Mouse (Mus musculus): ENCODE results near the gene Gm37240. TPM values are rescaled to one million over a fixed set of nuclear protein-coding genes. Genes with fewer than 3 reads are reported as not detected.

Gene Gm37240
- polyA plus RNA-seq, 1 experiment from 2014 or later = 0.93 TPM

GRCm38 (mm10) chr3:84541881-84542280 lies 1345.4 kb downstream of the Gm37240 start:
- no peaks in the 10 kb centered on the region for H3K4me1 ChIP-seq (ENCODE audit: control insufficient read depth, insufficient read depth, low read depth, low read length)
- no peak overlapping the region for H3K27ac ChIP-seq (ENCODE audit: low read depth, low read length)
- no peak overlapping the region for H3K4me2 ChIP-seq (ENCODE audit: low read length)
- H3K9ac ChIP-seq (ENCODE audit: low read depth, low read length) = no peak overlapping the region
- no peaks in the 10 kb centered on the region for H3K27me3 ChIP-seq (replicated peaks; ENCODE audit: control insufficient read depth, insufficient read depth, low read length)
- H3K36me3 ChIP-seq (ENCODE audit: control insufficient read depth, insufficient read depth, low read length) = no peaks in the 10 kb centered on the region
- 89% methylated on average over 1 of the region's 1 CpGs for WGBS
- H3K4me3 ChIP-seq (ENCODE audit: low read length) = no peak overlapping the region
- no peaks in the 10 kb centered on the region for H3K9me3 ChIP-seq (ENCODE audit: control insufficient read depth, low read length)
- no peak for ATAC-seq

- Histone ChIP-seq H3K36me3 (ENCODE audit: control insufficient read depth, insufficient read depth, low read length) (no peaks in the 10 kb centered on the region), H3K4me1 (ENCODE audit: control insufficient read depth, insufficient read depth, low read depth, low read length) (no peaks in the 10 kb centered on the region), H3K4me2 (ENCODE audit: low read length) (no peak overlapping the region), H3K27ac (ENCODE audit: low read depth, low read length) (no peak overlapping the region), H3K27me3 (replicated peaks; ENCODE audit: control insufficient read depth, insufficient read depth, low read length) (no peaks in the 10 kb centered on the region), H3K4me3 (ENCODE audit: low read length) (no peak overlapping the region), H3K9me3 (ENCODE audit: control insufficient read depth, low read length) (no peaks in the 10 kb centered on the region), H3K9ac (ENCODE audit: low read depth, low read length) (no peak overlapping the region)
- ATAC-seq = no peak
These were observed 1346.7 kb downstream of the Gm37240 start for GRCm38 (mm10) chr3:84540640-84541039.

- ATAC-seq = no peak
- Histone ChIP-seq H3K27ac (ENCODE audit: low read depth, low read length) (no peak overlapping the region), H3K9ac (ENCODE audit: low read depth, low read length) (no peak overlapping the region), H3K36me3 (ENCODE audit: control insufficient read depth, insufficient read depth, low read length) (no peaks in the 10 kb centered on the region), H3K4me2 (ENCODE audit: low read length) (no peak overlapping the region), H3K27me3 (replicated peaks; ENCODE audit: control insufficient read depth, insufficient read depth, low read length) (no peaks in the 10 kb centered on the region), H3K4me3 (ENCODE audit: low read length) (no peak overlapping the region), H3K9me3 (ENCODE audit: control insufficient read depth, low read length) (no peaks in the 10 kb centered on the region), H3K4me1 (ENCODE audit: control insufficient read depth, insufficient read depth, low read depth, low read length) (no peaks in the 10 kb centered on the region)
- WGBS = 76% methylated on average over 6 of the region's 6 CpGs
These were observed 1350.3 kb downstream of the Gm37240 start for GRCm38 (mm10) chr3:84536987-84537386.

DNA sequence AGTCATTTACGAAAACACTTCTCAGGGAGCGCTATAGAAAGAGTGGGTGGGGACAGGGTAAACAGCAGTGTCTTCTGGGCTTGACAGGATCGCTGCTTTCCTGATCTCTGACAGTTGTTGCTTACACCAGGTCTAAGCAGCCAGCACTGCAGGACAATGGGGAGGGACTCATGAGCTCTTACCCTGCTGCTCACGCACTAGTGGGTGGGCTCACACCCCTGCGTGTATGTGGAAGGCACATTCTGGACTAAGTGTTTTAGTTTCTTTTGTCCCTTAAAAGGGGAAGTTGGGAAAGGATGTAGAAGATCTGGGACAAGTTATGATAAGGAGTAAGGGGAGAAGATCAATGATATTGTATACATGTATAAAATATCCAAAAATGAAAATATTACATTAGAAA lies 1354.1 kb downstream of the Gm37240 start:
- H3K4me2 ChIP-seq (ENCODE audit: low read length) = no peak overlapping the region
- H3K4me3 ChIP-seq (ENCODE audit: low read length) = no peak overlapping the region
- ATAC-seq = no peak
- no peaks in the 10 kb centered on the region for H3K4me1 ChIP-seq (ENCODE audit: control insufficient read depth, insufficient read depth, low read depth, low read length)
- H3K9me3 ChIP-seq (ENCODE audit: control insufficient read depth, low read length) = no peaks in the 10 kb centered on the region
- no peaks in the 10 kb centered on the region for H3K36me3 ChIP-seq (ENCODE audit: control insufficient read depth, insufficient read depth, low read length)
- H3K27ac ChIP-seq (ENCODE audit: low read depth, low read length) = no peak overlapping the region
- 64% methylated on average over 5 of the region's 5 CpGs for WGBS
- no peaks in the 10 kb centered on the region for H3K27me3 ChIP-seq (replicated peaks; ENCODE audit: control insufficient read depth, insufficient read depth, low read length)
- no peak overlapping the region for H3K9ac ChIP-seq (ENCODE audit: low read depth, low read length)

- 88% methylated on average over 2 of the region's 2 CpGs for WGBS
- H3K36me3 ChIP-seq (ENCODE audit: control insufficient read depth, insufficient read depth, low read length) = no peaks in the 10 kb centered on the region
- no peak for ATAC-seq
- no peak overlapping the region; the same call in 1 of the 2 replicates for H3K9ac ChIP-seq (ENCODE audit: low read depth, low read length)
- no peaks in the 10 kb centered on the region for H3K4me1 ChIP-seq (ENCODE audit: control insufficient read depth, insufficient read depth, low read depth, low read length)
- H3K4me2 ChIP-seq (ENCODE audit: low read length) = no peak overlapping the region
- no peaks in the 10 kb centered on the region for H3K27me3 ChIP-seq (replicated peaks; ENCODE audit: control insufficient read depth, insufficient read depth, low read length)
- no peak overlapping the region for H3K27ac ChIP-seq (ENCODE audit: low read depth, low read length)
- H3K9me3 ChIP-seq (ENCODE audit: control insufficient read depth, low read length) = no peaks in the 10 kb centered on the region
- H3K4me3 ChIP-seq (ENCODE audit: low read length) = no peak overlapping the region
These were observed 1358.3 kb downstream of the Gm37240 start for GRCm38 (mm10) chr3:84529021-84529420.

- no peaks in the 10 kb centered on the region for H3K4me1 ChIP-seq (ENCODE audit: control insufficient read depth, insufficient read depth, low read depth, low read length)
- no peak overlapping the region for H3K4me3 ChIP-seq (ENCODE audit: low read length)
- H3K27ac ChIP-seq (ENCODE audit: low read depth, low read length) = no peak overlapping the region
- no peak for ATAC-seq
- WGBS = 71% methylated on average over 1 of the region's 1 CpGs
- H3K4me2 ChIP-seq (ENCODE audit: low read length) = no peak overlapping the region
- no peaks in the 10 kb centered on the region for H3K27me3 ChIP-seq (replicated peaks; ENCODE audit: control insufficient read depth, insufficient read depth, low read length)
- H3K36me3 ChIP-seq (ENCODE audit: control insufficient read depth, insufficient read depth, low read length) = no peaks in the 10 kb centered on the region
- no peaks in the 10 kb centered on the region for H3K9me3 ChIP-seq (ENCODE audit: control insufficient read depth, low read length)
- H3K9ac ChIP-seq (ENCODE audit: low read depth, low read length) = no peak overlapping the region
These were observed 1362.4 kb downstream of the Gm37240 start for GRCm38 (mm10) chr3:84524952-84525351.

DNA sequence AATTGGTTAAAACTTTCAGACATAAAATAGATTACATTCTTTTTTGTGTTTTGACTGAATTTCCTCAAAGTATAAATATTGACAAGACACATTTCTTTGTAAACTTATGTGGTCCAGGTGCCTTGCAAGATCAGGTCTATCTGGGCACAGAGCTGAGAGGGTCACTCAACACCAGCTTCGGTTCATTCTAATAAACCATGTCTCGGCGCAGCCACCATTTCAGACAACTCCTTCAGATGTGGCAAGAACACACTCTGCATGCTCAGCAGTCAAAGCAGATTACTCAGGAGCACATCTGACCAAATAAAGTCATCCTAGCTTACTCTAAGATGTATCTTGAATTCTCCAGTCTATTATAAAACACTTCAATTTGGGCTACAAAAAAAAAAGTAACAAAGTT lies 1371.2 kb downstream of the Gm37240 start:
- no peak overlapping the region for H3K9ac ChIP-seq (ENCODE audit: low read depth, low read length)
- no peak for ATAC-seq

GRCm38 (mm10) chr3:84512774-84513515 lies 1374.4 kb downstream of the Gm37240 start:
- H3K27ac ChIP-seq (ENCODE audit: low read depth, low read length) = no peak overlapping the region
- H3K36me3 ChIP-seq (ENCODE audit: control insufficient read depth, insufficient read depth, low read length) = no peaks in the 10 kb centered on the region
- H3K9ac ChIP-seq (ENCODE audit: low read depth, low read length) = no peak overlapping the region
- no peaks in the 10 kb centered on the region for H3K4me1 ChIP-seq (ENCODE audit: control insufficient read depth, insufficient read depth, low read depth, low read length)
- 76% methylated on average over 6 of the region's 6 CpGs for WGBS
- H3K9me3 ChIP-seq (ENCODE audit: control insufficient read depth, low read length) = no peaks in the 10 kb centered on the region
- ATAC-seq = no peak
- H3K27me3 ChIP-seq (replicated peaks; ENCODE audit: control insufficient read depth, insufficient read depth, low read length) = no peaks in the 10 kb centered on the region
- no peak overlapping the region for H3K4me2 ChIP-seq (ENCODE audit: low read length)
- no peak overlapping the region for H3K4me3 ChIP-seq (ENCODE audit: low read length)

More for the DNA sequence above, 1371.2 kb downstream of the Gm37240 start:
- WGBS = 88% methylated on average over 3 of the region's 3 CpGs
- Histone ChIP-seq H3K27me3 (replicated peaks; ENCODE audit: control insufficient read depth, insufficient read depth, low read length) (no peaks in the 10 kb centered on the region), H3K9me3 (ENCODE audit: control insufficient read depth, low read length) (no peaks in the 10 kb centered on the region), H3K4me2 (ENCODE audit: low read length) (no peak overlapping the region), H3K36me3 (ENCODE audit: control insufficient read depth, insufficient read depth, low read length) (no peaks in the 10 kb centered on the region), H3K27ac (ENCODE audit: low read depth, low read length) (no peak overlapping the region), H3K4me1 (ENCODE audit: control insufficient read depth, insufficient read depth, low read depth, low read length) (no peaks in the 10 kb centered on the region), H3K4me3 (ENCODE audit: low read length) (no peak overlapping the region)

- no peaks in the 10 kb centered on the region for H3K9me3 ChIP-seq (ENCODE audit: control insufficient read depth, low read length)
- no peaks in the 10 kb centered on the region for H3K27me3 ChIP-seq (replicated peaks; ENCODE audit: control insufficient read depth, insufficient read depth, low read length)
- no peak for ATAC-seq
- H3K4me3 ChIP-seq (ENCODE audit: low read length) = no peak overlapping the region
- H3K4me2 ChIP-seq (ENCODE audit: low read length) = no peak overlapping the region
- H3K27ac ChIP-seq (ENCODE audit: low read depth, low read length) = no peak overlapping the region
- no peaks in the 10 kb centered on the region for H3K36me3 ChIP-seq (ENCODE audit: control insufficient read depth, insufficient read depth, low read length)
- H3K9ac ChIP-seq (ENCODE audit: low read depth, low read length) = no peak overlapping the region
- 92% methylated on average over 4 of the region's 4 CpGs for WGBS
- no peaks in the 10 kb centered on the region for H3K4me1 ChIP-seq (ENCODE audit: control insufficient read depth, insufficient read depth, low read depth, low read length)
These were observed 1382.1 kb downstream of the Gm37240 start for GRCm38 (mm10) chr3:84505193-84505592.

Measured in hindbrain, embryonic 16.5 days (tissue).